Mouse (Mus musculus) T-helper 2 cell (primary cell): ENCODE measurements at regions not wholly inside any gene's neighbourhood (a gene's known extent, or its start where the extent isn't known, plus 50 kb on each side); places are given as distances from the start of the nearest gene placed in this dataset.

Source experiments
- in situ Hi-C: fragments of 300-600 bp; cut with MboI, MseI; formaldehyde crosslinking; loops from one replicate; pipeline ENCODE4 v1.15.1; 2025; ENCODE audit warnings: high pct_unique_total_duplicates

DNA sequence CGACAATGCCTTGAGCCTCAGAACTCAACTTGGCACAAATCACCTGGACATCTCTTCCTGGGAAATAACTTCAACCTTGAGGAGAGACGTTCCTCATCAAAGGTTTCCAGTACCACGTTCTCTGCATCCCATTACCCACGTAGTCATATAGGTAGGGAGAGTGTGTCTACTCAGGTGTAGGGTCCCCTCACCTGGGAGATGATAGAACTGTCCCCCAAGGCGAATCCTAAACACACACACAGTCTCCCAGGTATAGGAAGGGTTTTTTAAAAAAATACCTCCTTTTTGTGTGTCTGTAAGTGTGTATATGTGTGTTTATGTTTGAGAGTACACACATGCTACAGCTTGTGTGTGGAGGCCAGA, 55.0 kb upstream of the Zfp703 start:
- in situ Hi-C loops = no loop called here

DNA sequence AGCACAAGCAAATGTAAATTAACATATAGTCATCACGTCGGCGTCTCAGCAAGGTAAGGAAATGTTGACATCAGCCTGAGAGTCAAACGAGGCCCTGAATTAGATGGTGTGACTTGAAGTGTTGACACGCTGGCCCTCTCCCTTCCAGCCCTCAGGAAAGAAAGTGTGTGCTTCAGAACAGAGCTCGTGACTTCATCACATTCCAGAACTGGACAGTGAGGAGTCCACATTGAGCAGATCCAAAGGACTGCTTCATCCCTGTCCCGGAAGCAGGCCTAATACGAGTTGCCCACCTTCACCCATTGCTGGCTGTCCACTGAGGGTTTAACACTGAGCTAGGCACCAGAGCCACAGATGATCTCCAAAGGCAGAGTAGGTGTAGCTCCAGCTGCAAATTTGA, 54.0 kb upstream of the Zfp703 start:
- in situ Hi-C loops = no loop called here
